Mouse (Mus musculus): ENCODE measurements around the gene Igsf1. TPM values are rescaled to one million over a fixed set of nuclear protein-coding genes. Genes with fewer than 3 reads are reported as not detected.

Gene Igsf1
- 1.2 and 2.6 TPM in 2 replicates for polyA plus RNA-seq (2015; fragmentation: Nextera tagmentation; extraction: Ambion mirVana)

- peak; percentile 94 for ATAC-seq
- Histone ChIP-seq H3K9ac (ENCODE audit: low read depth, low read length) (0 out of 2 replicates have a peak within 1 kb of the TSS, but pooled peaks have one; percentile 37), H3K4me3 (ENCODE audit: low read length) (peak within 1 kb of the TSS; percentile 36), H3K9me3 (ENCODE audit: control insufficient read depth, low read length) (no peaks in the 10 kb centered on the region), H3K4me1 (ENCODE audit: control insufficient read depth, insufficient read depth, low read length) (no peaks in the 10 kb centered on the region), H3K27ac (ENCODE audit: low read length) (no peak within 1 kb of the TSS), H3K4me2 (ENCODE audit: low read depth, low read length) (peak within 1 kb of the TSS; percentile 56), H3K27me3 (replicated peaks; ENCODE audit: control insufficient read depth, insufficient read depth, low read length) (no peaks in the 10 kb centered on the region), H3K36me3 (ENCODE audit: control insufficient read depth, insufficient read depth, low read length) (no peaks in the 10 kb centered on the region)
- WGBS: 19% methylated on average over 25 of the region's 28 CpGs
Observed at GRCm38 (mm10) chrX:49797213-49798019, at the start of gene Igsf1. Gene Igsf1 (minus strand): TSS chrX:49797749.

GRCm38 (mm10) chrX:49770828-49771227 is 26.7 kb downstream of the Igsf1 start:
- no peaks in the 10 kb centered on the region for H3K4me1 ChIP-seq (ENCODE audit: control insufficient read depth, insufficient read depth, low read length)
- 31% methylated on average over 2 of the region's 2 CpGs for WGBS
- H3K4me2 ChIP-seq (ENCODE audit: low read depth, low read length): no peak overlapping the region
- no peak overlapping the region for H3K27ac ChIP-seq (ENCODE audit: low read length)
- no peaks in the 10 kb centered on the region for H3K9me3 ChIP-seq (ENCODE audit: control insufficient read depth, low read length)
- ATAC-seq: no peak
- no peak overlapping the region for H3K9ac ChIP-seq (ENCODE audit: low read depth, low read length)
- H3K4me3 ChIP-seq (ENCODE audit: low read length): no peak overlapping the region
- no peaks in the 10 kb centered on the region for H3K27me3 ChIP-seq (replicated peaks; ENCODE audit: control insufficient read depth, insufficient read depth, low read length)
- H3K36me3 ChIP-seq (ENCODE audit: control insufficient read depth, insufficient read depth, low read length): no peaks in the 10 kb centered on the region

GRCm38 (mm10) chrX:49745192-49745591 is 52.4 kb downstream of the Igsf1 start:
- Histone ChIP-seq H3K4me2 (ENCODE audit: low read depth, low read length) (no peak overlapping the region), H3K4me1 (ENCODE audit: control insufficient read depth, insufficient read depth, low read length) (no peaks in the 10 kb centered on the region), H3K36me3 (ENCODE audit: control insufficient read depth, insufficient read depth, low read length) (no peaks in the 10 kb centered on the region), H3K4me3 (ENCODE audit: low read length) (no peak overlapping the region), H3K9ac (ENCODE audit: low read depth, low read length) (no peak overlapping the region), H3K9me3 (ENCODE audit: control insufficient read depth, low read length) (no peaks in the 10 kb centered on the region), H3K27ac (ENCODE audit: low read length) (no peak overlapping the region), H3K27me3 (replicated peaks; ENCODE audit: control insufficient read depth, insufficient read depth, low read length) (no peaks in the 10 kb centered on the region)
- no peak for ATAC-seq
- 55% methylated on average over 5 of the region's 5 CpGs for WGBS

GRCm38 (mm10) chrX:49734959-49735358 is 62.6 kb downstream of the Igsf1 start, which contains the start of gene Olfr1321:
Gene Olfr1321 (minus strand): TSS chrX:49735059.
- 75% methylated on average over 2 of the region's 2 CpGs for WGBS
- Histone ChIP-seq H3K9me3 (ENCODE audit: control insufficient read depth, low read length) (no peaks in the 10 kb centered on the region), H3K36me3 (ENCODE audit: control insufficient read depth, insufficient read depth, low read length) (no peaks in the 10 kb centered on the region), H3K4me2 (ENCODE audit: low read depth, low read length) (no peak within 1 kb of the TSS), H3K9ac (ENCODE audit: low read depth, low read length) (no peak within 1 kb of the TSS), H3K4me3 (ENCODE audit: low read length) (no peak within 1 kb of the TSS), H3K27ac (ENCODE audit: low read length) (no peak within 1 kb of the TSS), H3K4me1 (ENCODE audit: control insufficient read depth, insufficient read depth, low read length) (no peaks in the 10 kb centered on the region), H3K27me3 (replicated peaks; ENCODE audit: control insufficient read depth, insufficient read depth, low read length) (no peaks in the 10 kb centered on the region)
- ATAC-seq: no peak

Other genes with a start within 250 kb of the Igsf1 start
- not detected in 2 replicates for gene Olfr1320, start 125.4 kb downstream of the Igsf1 start, polyA plus RNA-seq (2015; fragmentation: Nextera tagmentation; extraction: Ambion mirVana)
- not detected in 2 replicates for gene Olfr1321, start 62.7 kb downstream of the Igsf1 start, polyA plus RNA-seq (2015; fragmentation: Nextera tagmentation; extraction: Ambion mirVana)
- gene Olfr1322, start 93.7 kb upstream of the Igsf1 start, polyA plus RNA-seq (2015; fragmentation: Nextera tagmentation; extraction: Ambion mirVana): not detected in 2 replicates
- gene Olfr1323, start 221.6 kb upstream of the Igsf1 start, polyA plus RNA-seq (2015; fragmentation: Nextera tagmentation; extraction: Ambion mirVana): not detected in 2 replicates

Measured in intestine, embryonic 16.5 days (tissue).